Mouse (Mus musculus): ENCODE results near the gene Elovl7. TPM values are rescaled to one million over a fixed set of nuclear protein-coding genes. Genes with fewer than 3 reads are reported as not detected.

Gene Elovl7
- 9.5 and 9.8 TPM in 2 replicates for polyA plus RNA-seq (2012; rRNA removed)

GRCm38 (mm10) chr13:108214081-108214484, at the start of gene Elovl7:
Elovl7 (plus strand) TSS chr13:108214404.
- DNase-seq (ENCODE audit: extremely low spot score in 1 of 2, low spot score in 1 of 2), result peak; percentile 43 to 84

GRCm38 (mm10) chr13:108164621-108165020, 49.6 kb upstream of the Elovl7 start:
- no peak for DNase-seq (ENCODE audit: extremely low spot score in 1 of 2, low spot score in 1 of 2)

GRCm38 (mm10) chr13:108170002-108170401, 44.2 kb upstream of the Elovl7 start:
- DNase-seq (ENCODE audit: extremely low spot score in 1 of 2, low spot score in 1 of 2), result no peak

DNA sequence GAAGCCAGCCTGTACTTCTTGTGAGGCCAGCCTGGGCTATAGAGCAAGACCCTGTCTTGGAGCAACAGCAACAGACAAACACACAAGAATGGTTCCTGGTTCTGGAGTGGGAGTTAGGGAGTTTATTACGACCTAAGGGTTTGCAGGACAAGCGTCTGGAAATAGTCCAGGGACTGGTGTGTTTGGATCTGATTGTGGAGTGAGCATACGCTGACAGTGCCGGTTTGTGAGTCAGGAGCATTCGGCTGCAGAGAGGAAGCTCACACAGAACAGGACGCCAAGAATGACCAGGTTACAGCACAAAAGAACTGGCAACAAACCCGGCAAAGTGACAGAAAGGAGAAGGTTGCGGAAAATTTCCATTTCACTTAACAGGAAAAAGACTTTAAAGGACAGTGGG, 43.7 kb upstream of the Elovl7 start:
- DNase-seq (ENCODE audit: extremely low spot score in 1 of 2, low spot score in 1 of 2), result no peak

DNA sequence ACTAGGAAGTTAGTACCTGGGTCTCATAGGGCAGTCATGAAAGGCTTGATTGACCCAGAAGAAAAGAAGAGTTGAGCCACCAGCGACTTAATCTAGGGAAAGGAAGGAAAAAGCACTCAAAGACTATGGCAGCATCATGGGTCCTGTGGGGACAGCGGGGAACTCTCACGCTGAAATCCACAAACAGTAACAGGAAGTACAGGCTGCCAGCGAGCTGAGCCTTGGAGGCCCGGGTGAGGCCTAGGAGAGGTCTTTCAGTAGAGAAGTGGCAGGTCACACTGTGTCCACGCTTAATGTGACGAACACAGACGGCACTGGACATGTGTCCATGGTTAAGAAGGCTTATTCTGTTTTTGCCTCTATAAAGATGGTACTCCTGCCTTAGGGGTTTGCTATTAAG, 34.6 kb upstream of the Elovl7 start:
- DNase-seq (ENCODE audit: extremely low spot score in 1 of 2, low spot score in 1 of 2), result no peak

- DNase-seq (ENCODE audit: extremely low spot score in 1 of 2, low spot score in 1 of 2), result no peak
These were observed 33.4 kb upstream of the Elovl7 start for GRCm38 (mm10) chr13:108180821-108181220.

- no peak for DNase-seq (ENCODE audit: extremely low spot score in 1 of 2, low spot score in 1 of 2)
These were observed 29.4 kb upstream of the Elovl7 start for GRCm38 (mm10) chr13:108184743-108185255.

GRCm38 (mm10) chr13:108185530-108185929, 28.7 kb upstream of the Elovl7 start:
- no peak for DNase-seq (ENCODE audit: extremely low spot score in 1 of 2, low spot score in 1 of 2)

DNA sequence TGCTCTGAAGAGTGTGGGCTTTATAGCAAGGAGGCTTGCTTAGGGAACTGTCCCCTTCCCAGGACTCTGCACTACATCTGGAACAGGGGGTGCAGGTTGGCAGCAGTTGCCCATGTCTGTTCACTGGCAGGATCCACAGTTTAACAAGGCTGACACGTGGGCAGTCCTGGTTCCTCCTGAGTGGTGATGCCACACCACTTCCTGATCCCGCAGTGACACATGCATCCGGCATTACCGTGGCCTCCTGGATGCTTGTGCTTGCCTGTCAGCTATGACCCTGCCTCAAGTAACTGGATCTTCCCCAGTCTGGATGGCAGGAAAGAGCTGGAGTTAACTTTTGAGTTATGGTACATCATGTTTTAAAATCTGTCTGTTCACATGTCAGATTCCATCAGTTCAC, 26.2 kb upstream of the Elovl7 start:
- no peak for DNase-seq (ENCODE audit: extremely low spot score in 1 of 2, low spot score in 1 of 2)

- peak in 1 of 2 experiments; percentile 79 for DNase-seq (ENCODE audit: extremely low spot score in 1 of 2, low spot score in 1 of 2)
These were observed 23.0 kb upstream of the Elovl7 start for GRCm38 (mm10) chr13:108191074-108191720.

- no peak for DNase-seq (ENCODE audit: extremely low spot score in 1 of 2, low spot score in 1 of 2)
These were observed 18.7 kb upstream of the Elovl7 start for GRCm38 (mm10) chr13:108195474-108195873.

DNA sequence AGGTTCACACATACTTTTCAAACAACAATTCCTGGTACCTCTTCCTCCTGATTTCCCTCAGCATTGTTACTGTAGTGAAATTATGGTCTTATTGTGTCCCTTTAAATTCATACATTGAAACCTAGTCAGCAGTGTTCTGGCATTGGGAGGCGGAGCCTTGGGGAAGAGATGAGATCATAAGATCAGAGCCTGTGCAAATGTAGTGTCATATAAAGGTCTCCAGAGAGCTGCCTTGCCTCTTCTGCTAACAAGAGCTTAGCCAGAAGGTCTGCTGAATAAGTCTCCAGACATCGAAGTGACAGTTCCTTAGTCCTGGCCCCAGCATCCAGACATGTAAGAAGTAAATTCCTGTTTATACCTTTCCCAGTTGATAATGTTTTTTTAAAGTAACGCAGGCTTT, 9.3 kb upstream of the Elovl7 start:
- DNase-seq (ENCODE audit: extremely low spot score in 1 of 2, low spot score in 1 of 2), result no peak

GRCm38 (mm10) chr13:108207447-108207846, 6.8 kb upstream of the Elovl7 start:
- no peak for DNase-seq (ENCODE audit: extremely low spot score in 1 of 2, low spot score in 1 of 2)

DNA sequence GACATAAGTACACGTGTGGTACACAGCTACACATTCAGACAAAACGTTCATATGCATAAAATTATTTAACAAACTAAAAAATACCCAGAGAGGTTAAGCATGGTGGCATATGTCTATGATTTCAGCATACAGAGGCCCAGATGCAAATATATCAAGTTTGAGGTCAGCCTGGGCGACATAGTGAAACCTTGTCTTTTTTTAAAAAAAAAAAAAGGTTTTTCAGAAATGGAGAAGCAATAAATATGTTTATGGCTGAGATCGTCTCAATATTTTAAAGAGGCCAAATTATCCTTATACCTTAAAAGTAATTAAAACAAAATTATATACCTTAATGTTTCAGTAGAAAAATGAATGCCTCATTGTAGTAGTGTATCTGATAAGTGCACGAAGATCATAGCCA, 6.1 kb upstream of the Elovl7 start:
- no peak for DNase-seq (ENCODE audit: extremely low spot score in 1 of 2, low spot score in 1 of 2)

DNA sequence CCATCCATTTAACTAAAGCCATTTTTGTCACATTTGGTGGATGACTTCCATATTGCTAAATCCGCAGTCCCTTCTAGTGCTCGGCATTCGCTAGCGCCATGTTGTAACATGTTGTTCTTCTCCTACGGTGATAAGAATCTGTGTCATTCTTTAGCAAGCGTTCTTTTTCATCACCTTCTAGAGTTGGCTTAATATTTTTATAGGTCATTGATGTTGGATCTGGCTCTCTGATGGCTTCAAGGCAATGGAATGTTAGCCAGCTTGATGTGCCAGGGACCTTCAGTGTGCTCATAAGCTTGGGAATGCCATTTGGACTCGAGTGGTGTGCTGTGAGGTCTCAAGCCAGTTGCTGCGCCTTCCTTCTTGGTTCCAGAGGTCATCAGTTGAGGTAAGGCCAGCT, 3.2 kb upstream of the Elovl7 start:
- no peak for DNase-seq (ENCODE audit: extremely low spot score in 1 of 2, low spot score in 1 of 2)

DNA sequence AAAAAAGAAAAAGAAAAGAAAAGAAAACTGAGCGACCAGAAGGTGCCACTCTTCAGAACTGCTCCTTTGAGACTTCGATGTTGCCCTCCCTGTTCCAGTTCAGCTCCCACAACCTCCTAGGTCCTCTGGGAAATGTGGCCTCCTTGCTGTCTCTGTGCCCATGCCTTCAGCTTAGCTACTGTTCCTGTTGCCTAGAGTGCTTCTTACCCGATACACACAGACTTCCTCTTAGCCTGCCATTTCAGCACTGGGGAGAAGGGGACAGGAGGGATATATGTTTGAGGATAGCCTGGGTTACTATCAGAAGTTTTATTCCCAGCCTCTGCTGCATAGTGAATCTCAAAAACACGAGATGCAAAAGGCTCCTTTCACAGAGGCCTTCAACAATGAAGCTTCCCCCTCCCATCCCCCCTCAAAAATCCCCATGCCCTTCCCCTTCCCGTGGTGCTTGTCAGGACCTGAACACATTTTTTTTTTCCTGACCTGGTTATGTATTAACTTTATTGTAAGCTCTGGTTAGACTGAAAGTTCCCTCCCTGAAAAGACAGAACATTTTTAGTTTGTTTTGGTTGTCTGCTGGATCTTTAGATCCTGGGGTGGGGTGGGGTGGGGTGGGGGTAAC, 1.7 kb upstream of the Elovl7 start:
- DNase-seq (ENCODE audit: extremely low spot score in 1 of 2, low spot score in 1 of 2), result no peak

GRCm38 (mm10) chr13:108214485-108215107, 392 bp downstream of the Elovl7 start:
- peak in 1 of 2 experiments; percentile 20 for DNase-seq (ENCODE audit: extremely low spot score in 1 of 2, low spot score in 1 of 2)

- DNase-seq (ENCODE audit: extremely low spot score in 1 of 2, low spot score in 1 of 2), result no peak
These were observed 1.1 kb downstream of the Elovl7 start for GRCm38 (mm10) chr13:108215231-108215780.

- DNase-seq (ENCODE audit: extremely low spot score in 1 of 2, low spot score in 1 of 2), result no peak
These were observed 5.6 kb downstream of the Elovl7 start for GRCm38 (mm10) chr13:108219773-108220172.

- no peak for DNase-seq (ENCODE audit: extremely low spot score in 1 of 2, low spot score in 1 of 2)
These were observed 15.0 kb downstream of the Elovl7 start for GRCm38 (mm10) chr13:108229191-108229590.

DNA sequence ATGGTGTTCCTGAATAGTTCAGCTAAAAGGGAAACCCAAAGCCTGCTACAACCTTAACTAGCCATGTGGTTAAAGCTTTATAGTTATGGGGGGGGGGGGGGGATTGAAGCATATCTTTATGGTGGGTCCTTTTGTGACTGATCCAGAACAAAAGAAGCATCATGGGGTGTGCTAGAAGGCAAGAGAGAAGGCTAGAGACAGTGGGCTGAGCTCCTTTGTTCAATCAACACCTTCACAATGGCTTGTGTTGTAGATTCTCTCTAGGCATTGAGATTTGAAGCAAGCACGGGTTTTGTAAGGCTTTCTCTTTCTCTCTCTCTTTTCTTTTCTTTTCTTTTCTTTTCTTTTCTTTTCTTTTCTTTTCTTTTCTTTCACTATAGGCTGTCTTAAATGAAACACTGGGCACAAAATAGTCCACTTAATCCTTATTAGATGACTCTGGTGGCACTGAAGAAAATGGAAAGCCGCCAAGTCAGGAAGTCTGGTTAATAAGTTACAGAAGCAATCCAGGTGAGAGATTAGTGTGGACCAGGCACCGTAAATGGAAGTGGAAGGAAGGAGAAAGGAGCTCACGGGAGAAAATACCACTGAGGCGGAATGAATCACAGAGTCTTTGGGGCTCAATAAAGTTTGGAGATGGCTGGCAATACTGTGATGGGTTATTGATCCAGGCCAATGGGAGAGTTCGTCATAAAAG, 15.6 kb downstream of the Elovl7 start:
- no peak for DNase-seq (ENCODE audit: extremely low spot score in 1 of 2, low spot score in 1 of 2)

All from frontal cortex, adult 2 months (tissue).